Mouse (Mus musculus): Measurements from ENCODE around the gene Phldb3.
A peak's percentile ranks its signal among the peaks of the same experiment; 100 is the strongest.

The Phldb3 gene

GRCm38 (mm10) chr7:24610144-24610878 lies at the start of gene Phldb3:
Gene Phldb3 (plus strand): TSS chr7:24610763.
- no peak for DNase-seq (ENCODE audit: low spot score in 2 of 2)

- DNase-seq (ENCODE audit: low spot score in 2 of 2): no peak
These were observed 49.1 kb upstream of the Phldb3 start for GRCm38 (mm10) chr7:24561450-24561849.

GRCm38 (mm10) chr7:24563191-24563836 lies 47.2 kb upstream of the Phldb3 start:
- DNase-seq (ENCODE audit: low spot score in 2 of 2): no peak

- no peak for DNase-seq (ENCODE audit: low spot score in 2 of 2)
These were observed 46.7 kb upstream of the Phldb3 start for GRCm38 (mm10) chr7:24563837-24564206.

- DNase-seq (ENCODE audit: low spot score in 2 of 2): peak; percentile 58 to 81
These were observed 45.8 kb upstream of the Phldb3 start for GRCm38 (mm10) chr7:24564607-24565265.

- DNase-seq (ENCODE audit: low spot score in 2 of 2): no peak
These were observed 44.9 kb upstream of the Phldb3 start for GRCm38 (mm10) chr7:24565627-24566026.

GRCm38 (mm10) chr7:24566206-24566605 lies 44.4 kb upstream of the Phldb3 start:
- DNase-seq (ENCODE audit: low spot score in 2 of 2): no peak

- DNase-seq (ENCODE audit: low spot score in 2 of 2): no peak
These were observed 42.1 kb upstream of the Phldb3 start for GRCm38 (mm10) chr7:24568512-24568911.

- no peak for DNase-seq (ENCODE audit: low spot score in 2 of 2)
These were observed 39.5 kb upstream of the Phldb3 start for GRCm38 (mm10) chr7:24571071-24571470.

- DNase-seq (ENCODE audit: low spot score in 2 of 2): no peak
These were observed 38.1 kb upstream of the Phldb3 start for GRCm38 (mm10) chr7:24572455-24572854.

- DNase-seq (ENCODE audit: low spot score in 2 of 2): no peak
These were observed 36.3 kb upstream of the Phldb3 start for GRCm38 (mm10) chr7:24574224-24574796.

- no peak for DNase-seq (ENCODE audit: low spot score in 2 of 2)
These were observed 32.8 kb upstream of the Phldb3 start for GRCm38 (mm10) chr7:24577811-24578210.

GRCm38 (mm10) chr7:24584876-24585275 lies 25.7 kb upstream of the Phldb3 start:
- DNase-seq (ENCODE audit: low spot score in 2 of 2): no peak

- DNase-seq (ENCODE audit: low spot score in 2 of 2): no peak
These were observed 24.6 kb upstream of the Phldb3 start for GRCm38 (mm10) chr7:24585995-24586394.

GRCm38 (mm10) chr7:24586828-24587227 lies 23.7 kb upstream of the Phldb3 start:
- no peak for DNase-seq (ENCODE audit: low spot score in 2 of 2)

GRCm38 (mm10) chr7:24587330-24588105 lies 23.0 kb upstream of the Phldb3 start, which contains the start of the genes Ethe1 and Zfp575:
Gene Ethe1 (plus strand): TSS chr7:24587543.
Gene Zfp575 (minus strand): TSS chr7:24587641.
- peak; percentile 70 to 77 for DNase-seq (ENCODE audit: low spot score in 2 of 2)

GRCm38 (mm10) chr7:24588336-24588735 lies 22.2 kb upstream of the Phldb3 start:
- DNase-seq (ENCODE audit: low spot score in 2 of 2): no peak

GRCm38 (mm10) chr7:24591735-24592134 lies 18.8 kb upstream of the Phldb3 start:
- DNase-seq (ENCODE audit: low spot score in 2 of 2): no peak

GRCm38 (mm10) chr7:24592163-24592562 lies 18.4 kb upstream of the Phldb3 start:
- no peak for DNase-seq (ENCODE audit: low spot score in 2 of 2)

GRCm38 (mm10) chr7:24592781-24593180 lies 17.8 kb upstream of the Phldb3 start:
- DNase-seq (ENCODE audit: low spot score in 2 of 2): no peak

GRCm38 (mm10) chr7:24593621-24594308 lies 16.8 kb upstream of the Phldb3 start:
- DNase-seq (ENCODE audit: low spot score in 2 of 2): peak in 1 of 2 experiments; percentile 55

All from cerebellum, postnatal 4 days (tissue).